Mouse (Mus musculus): ENCODE measurements around the gene Acoxl. TPM values are rescaled to one million over a fixed set of nuclear protein-coding genes. Genes with fewer than 3 reads are reported as not detected.

Acoxl gene
- 1.3 TPM for polyA plus RNA-seq (2017; shearing (Covaris generic))

DNA sequence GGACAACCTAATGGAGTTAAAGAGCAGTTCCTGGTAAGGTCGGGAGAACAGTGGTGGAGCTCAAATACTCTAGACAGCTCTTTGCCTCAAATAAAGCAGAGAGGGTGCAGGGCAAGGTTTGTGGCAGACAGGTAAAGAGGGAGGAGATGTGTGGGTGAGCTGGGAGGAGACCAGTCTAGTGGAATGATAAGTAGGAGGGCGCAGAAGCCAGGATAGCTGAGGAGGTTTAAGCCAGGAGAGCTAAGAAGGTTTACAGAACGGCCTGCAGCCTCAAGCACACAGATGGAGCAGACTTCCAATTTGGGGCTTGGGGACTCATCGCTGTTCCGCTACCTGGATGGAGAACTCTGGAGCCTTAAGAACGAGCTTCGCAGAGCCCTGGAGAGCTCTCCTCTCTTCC is at the start of gene Acoxl:
Gene Acoxl, plus strand, starts transcription at position 301 of the 400 bp plus-strand sequence.

GRCm38 (mm10) chr2:127791919-127792603 is 46.6 kb upstream of the Acoxl start, which contains the start of gene Mtln:
Gene Mtln (minus strand): TSS chr2:127792488.

DNA sequence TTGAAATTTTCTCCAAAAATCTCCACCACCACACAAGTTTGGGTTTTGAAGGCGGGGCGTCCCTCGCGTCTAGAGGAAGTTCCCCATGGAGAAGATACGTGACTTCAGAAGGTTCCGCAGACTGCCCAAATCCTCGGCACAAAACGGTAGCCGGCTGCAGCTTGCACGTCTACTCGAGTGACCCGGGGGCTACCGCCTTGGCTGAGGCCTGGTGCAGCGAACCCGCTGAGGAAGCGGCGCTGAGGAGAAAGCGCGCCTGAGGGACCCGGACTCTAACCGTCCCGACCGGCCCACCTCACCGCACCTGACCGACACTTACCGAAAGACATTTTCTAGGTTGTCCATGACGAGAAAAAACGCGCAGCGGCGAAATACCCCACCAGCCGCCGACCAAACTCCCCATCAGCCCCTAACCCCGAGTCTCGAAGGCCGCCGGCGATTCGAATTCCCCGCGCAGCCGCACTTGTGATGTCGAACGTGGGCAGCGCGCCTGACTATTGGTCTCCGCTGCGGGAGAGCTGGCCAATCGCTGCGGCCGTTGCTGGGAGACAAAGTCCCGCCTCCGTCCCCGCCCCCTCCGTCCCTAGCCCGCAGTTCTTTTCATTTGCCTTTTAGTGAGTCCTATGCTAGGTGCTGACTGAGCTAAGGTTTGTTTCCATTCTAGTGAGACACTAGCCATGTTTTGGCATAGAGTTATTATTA is 7.1 kb upstream of the Acoxl start, which contains the start of gene Bub1:
Gene Bub1, minus strand, starts transcription at position 465 of the 702 bp plus-strand sequence.

GRCm38 (mm10) chr2:128125635-128126470 is 287.2 kb downstream of the Acoxl start, which contains the start of gene Bcl2l11:
Gene Bcl2l11 (plus strand): TSS chr2:128126038.

Other genes with a start within 250 kb of the Acoxl start
- gene Mal, start 182.2 kb upstream of the Acoxl start, polyA plus RNA-seq (2017; shearing (Covaris generic)): not detected
- gene Mall, start 108.9 kb upstream of the Acoxl start, polyA plus RNA-seq (2017; shearing (Covaris generic)): not detected
- gene Nphp1, start 50.0 kb upstream of the Acoxl start, polyA plus RNA-seq (2017; shearing (Covaris generic)): 0.44 TPM
- gene Mtln, start 46.4 kb upstream of the Acoxl start, polyA plus RNA-seq (2017; shearing (Covaris generic)): 36.3 TPM
- 0.96 TPM for gene Bub1, start 7.0 kb upstream of the Acoxl start, polyA plus RNA-seq (2017; shearing (Covaris generic))